Comparison of ENCODE assay signal across 12 mouse cellular contexts in the genomic region with DNA sequence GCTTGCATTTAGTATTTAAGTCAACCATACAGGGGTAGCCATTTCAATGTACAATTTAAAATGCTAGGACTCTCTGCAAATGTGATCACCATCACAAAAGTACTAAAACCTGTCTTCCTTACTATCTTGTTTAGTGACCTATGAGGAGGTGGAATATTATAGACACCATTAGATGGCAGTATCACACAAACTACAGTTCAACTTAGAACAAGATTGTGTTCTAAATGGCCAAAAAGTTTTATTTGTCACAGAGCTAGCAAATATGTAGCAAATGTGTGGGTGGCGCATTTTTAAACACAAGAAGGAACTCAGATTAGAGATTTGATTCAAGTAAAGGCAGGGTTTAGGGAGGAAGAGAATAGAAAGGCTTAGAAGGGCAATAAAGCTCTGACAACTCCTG.
A peak's percentile ranks its signal among the peaks of the same experiment; 100 is the strongest.
DNase-seq lines count a peak whose midpoint lies in the region; ATAC-seq and TF ChIP-seq lines count a peak whose summit lies in the region.
"Had no signal": no experiment of that assay in that cellular context is flagged by ENCODE, and none has a peak within 500 bp of the region (broad histone marks: within the 10 kb centered on the region; RNA-seq: fewer than 3 reads in every experiment).

No protein-coding gene starts in this region.

- TF ChIP-seq CTCF in kidney, postnatal 0 days (IDR thresholded peaks at IDR 0.05; ENCODE audit: low read depth) = peak; percentile 74

- H3K4me2 ChIP-seq in kidney, postnatal 0 days (ENCODE audit: low read length) = no peak overlapping the region
- no peak overlapping the region for H3K4me2 ChIP-seq in embryonic facial prominence, embryonic 14.5 days (ENCODE audit: low read depth, low read length)
- H3K4me2 ChIP-seq: embryonic facial prominence, embryonic 13.5 days had no signal

- 27% methylated on average over 1 of the region's 1 CpGs for WGBS in kidney, postnatal 0 days
- 26% methylated on average over 1 of the region's 1 CpGs for whole genome bisulfite sequencing in embryonic facial prominence, embryonic 14.5 days

- H3K27me3 ChIP-seq in kidney, postnatal 0 days (ENCODE audit: insufficient read depth, low read length) = no peaks in the 10 kb centered on the region
- peaks cover 4% of the 10 kb centered on the region; the same call in 1 of the 2 replicates for H3K27me3 ChIP-seq in embryonic facial prominence, embryonic 14.5 days (replicated peaks; ENCODE audit: control insufficient read depth, insufficient read depth, low read length)

- peak; percentile 58 for DNase-seq in embryo, embryonic 10 days (ENCODE audit: low spot score)
- DNase-seq in embryo, embryonic 9.5 days (ENCODE audit: extremely low spot score) = no peak
- peak; percentile 69 for DNase-seq in kidney, postnatal 0 days (ENCODE audit: low spot score)
- DNase-seq in kidney, adult 8-10 months = no peak
- DNase-seq in ES-CJ7 (ENCODE audit: low read depth, low spot score) = peak; percentile 17
- peak; percentile 42 for DNase-seq in embryonic facial prominence, embryonic 14.5 days (ENCODE audit: low spot score)
- no peak for DNase-seq in urinary bladder, postnatal 4 days (ENCODE audit: low spot score in 2 of 2)
- DNase-seq in kidney, postnatal 25 days = no peak
- DNase-seq: B cell, adult 2 months; spleen, adult 18-20 months had no signal

- H3K4me1 ChIP-seq in kidney, postnatal 0 days (replicated peaks; ENCODE audit: insufficient read depth, low read length) = no peaks in the 10 kb centered on the region
- 0 out of 2 replicates have a peak, but pooled peaks cover 4% of the 10 kb centered on the region for H3K4me1 ChIP-seq in embryonic facial prominence, embryonic 14.5 days (ENCODE audit: control insufficient read depth, insufficient read depth, low read length)
- H3K4me1 ChIP-seq: embryonic facial prominence, embryonic 13.5 days had no signal

- no peak for ATAC-seq in kidney, postnatal 0 days (replicated peaks; ENCODE audit: low FRiP score, low read depth)
- ATAC-seq in embryonic facial prominence, embryonic 14.5 days (ENCODE audit: low read depth) = no peak

- H3K36me3 ChIP-seq in kidney, postnatal 0 days (ENCODE audit: insufficient read depth, low read length) = no peaks in the 10 kb centered on the region
- H3K36me3 ChIP-seq in embryonic facial prominence, embryonic 14.5 days (ENCODE audit: control insufficient read depth, insufficient read depth, low read length) = no peaks in the 10 kb centered on the region
- H3K36me3 ChIP-seq: embryonic facial prominence, embryonic 13.5 days had no signal

- H3K9me3 ChIP-seq in kidney, postnatal 0 days (replicated peaks; ENCODE audit: low read length) = no peaks in the 10 kb centered on the region
- H3K9me3 ChIP-seq in embryonic facial prominence, embryonic 14.5 days (ENCODE audit: control insufficient read depth, low read length) = no peaks in the 10 kb centered on the region
- H3K9me3 ChIP-seq: embryonic facial prominence, embryonic 13.5 days had no signal

- H3K27ac ChIP-seq in kidney, postnatal 0 days = no peak overlapping the region
- H3K27ac ChIP-seq in embryonic facial prominence, embryonic 14.5 days (replicated peaks; ENCODE audit: low read depth, low read length) = no peak overlapping the region
- H3K27ac ChIP-seq: embryonic facial prominence, embryonic 13.5 days; macrophage had no signal

- H3K9ac ChIP-seq in kidney, postnatal 0 days (ENCODE audit: low read depth, low read length) = no peak overlapping the region
- H3K9ac ChIP-seq in embryonic facial prominence, embryonic 14.5 days (ENCODE audit: low read depth, low read length) = no peak overlapping the region
- H3K9ac ChIP-seq: embryonic facial prominence, embryonic 13.5 days had no signal

- no peak overlapping the region for H3K4me3 ChIP-seq in kidney, postnatal 0 days (replicated peaks; ENCODE audit: low read depth, low read length)
- no peak overlapping the region for H3K4me3 ChIP-seq in embryonic facial prominence, embryonic 14.5 days (ENCODE audit: low read depth, low read length)
- H3K4me3 ChIP-seq: embryonic facial prominence, embryonic 13.5 days had no signal

Comparison
In these comparisons a context has a peak if more than half of its experiments do, and no peak if none do; other contexts are left out.
1. DNase-seq: peak in embryo, embryonic 10 days (single experiment), kidney, postnatal 0 days (single experiment), ES-CJ7 (single experiment) and embryonic facial prominence, embryonic 14.5 days (single experiment); none in embryo, embryonic 9.5 days (single experiment), kidney, adult 8-10 months (0 of 2), urinary bladder, postnatal 4 days (0 of 2) and kidney, postnatal 25 days (0 of 2).